Mouse (Mus musculus) liver, adult 2 months (tissue): ENCODE data around the gene Tdrd12. TPM values are rescaled to one million over a fixed set of nuclear protein-coding genes. Genes with fewer than 3 reads are reported as not detected.

Experiments
- DNase-seq: peaks from one replicate; pipeline ENCODE4 v3.0.0-alpha.2; 2011; ENCODE audit warnings: low read depth, low spot score; ENCODE audit errors: extremely low read depth
- H3K27ac ChIP-seq: fragments of 200-500 bp; replicated peaks from 2 replicates; pipeline ENCODE4 v1.5.1; 2012; ENCODE audit warnings: low read depth, mild to moderate bottlenecking, control low read depth, inconsistent platforms, low read length; ENCODE audit not compliant: insufficient read depth
- H3K27me3 ChIP-seq: fragments of 200-500 bp; 2 replicates; pipeline ENCODE4 v1.6.1; 2012; ENCODE audit warnings: mild to moderate bottlenecking, moderate library complexity, low read length, inconsistent platforms; ENCODE audit not compliant: control insufficient read depth, insufficient read depth
- H3K36me3 ChIP-seq: fragments of 200-500 bp; 2 replicates; pipeline ENCODE4 v1.6.1; 2012; ENCODE audit warnings: low read length, inconsistent platforms; ENCODE audit not compliant: control insufficient read depth, insufficient read depth
- H3K4me1 ChIP-seq: fragments of 200-500 bp; 2 replicates; pipeline ENCODE4 v1.6.1; 2011; ENCODE audit warnings: low read length; ENCODE audit not compliant: control insufficient read depth, insufficient read depth
- H3K4me3 ChIP-seq: fragments of 200-500 bp; 2 replicates; pipeline ENCODE4 v1.5.1; 2011; ENCODE audit warnings: low read depth, mild to moderate bottlenecking, control low read depth, low read length, moderate library complexity; ENCODE audit not compliant: insufficient read depth
- H3K79me2 ChIP-seq: fragments of 200-500 bp; 2 replicates; pipeline ENCODE4 v1.6.1; 2012; ENCODE audit warnings: inconsistent platforms, mild to moderate bottlenecking, low read length, moderate library complexity; ENCODE audit not compliant: control insufficient read depth, insufficient read depth
- H3K9ac ChIP-seq: fragments of 200-500 bp; 2 replicates; pipeline ENCODE4 v1.6.1; 2012; ENCODE audit warnings: low read depth, mild to moderate bottlenecking, control low read depth, inconsistent platforms, low read length
- CTCF ChIP-seq: fragments of 200-500 bp; IDR thresholded peaks from 2 replicates; pipeline ENCODE4 v1.5.1; 2011; ENCODE audit warnings: low read depth, low read length, control low read depth
- POLR2A ChIP-seq: fragments of 200-500 bp; IDR thresholded peaks from 2 replicates; pipeline ENCODE4 v1.6.1; 2011; ENCODE audit warnings: low read length, control low read depth; ENCODE audit not compliant: insufficient read depth; ENCODE audit errors: extremely low read depth
- WGBS: fragments of 180-500 bp; shearing (Covaris S2); methylation state at CpG from one replicate; pipeline ENCODE4 v1.1.7; 2018; 5-methylcytosine and 5-hydroxymethylcytosine counted together
- polyA plus RNA-seq: library from polyadenylated mRNA; depleted of rRNA; stranded (reverse); fragments of >200 nt; gene quantifications from 2 replicates; pipeline ENCODE4 v1.2.3, GENCODE M21; 2012; rRNA removed
- total RNA-seq: library from RNA; depleted of rRNA; stranded (reverse); fragments of >200 nt; gene quantifications from 2 replicates; pipeline ENCODE4 v1.2.3, GENCODE M21; 2014; rRNA removed

The Tdrd12 gene
- total and polyA plus RNA-seq, 2 experiments, result not detected

- no peak overlapping the region for H3K9ac ChIP-seq
- peak; percentile 5 for DNase-seq
- H3K4me1 ChIP-seq, result no peaks in the 10 kb centered on the region; the same call in 1 of the 2 replicates
- no peak overlapping the region for H3K27ac ChIP-seq
- TF ChIP-seq CTCF (no peak), POLR2A (no peak)
- no peaks in the 10 kb centered on the region for H3K27me3 ChIP-seq
- WGBS, result 27% methylated on average over 4 of the region's 4 CpGs
- no peak overlapping the region for H3K4me3 ChIP-seq
- no peaks in the 10 kb centered on the region for H3K36me3 ChIP-seq
- H3K79me2 ChIP-seq, result no peaks in the 10 kb centered on the region
Observed at GRCm38 (mm10) chr7:35447501-35447900, 90.0 kb downstream of the Tdrd12 start.

- Histone ChIP-seq H3K79me2 (no peaks in the 10 kb centered on the region), H3K36me3 (peaks cover 3% of the 10 kb centered on the region; the same call in 1 of the 2 replicates), H3K27ac (no peak overlapping the region), H3K4me3 (no peak overlapping the region), H3K4me1 (no peaks in the 10 kb centered on the region), H3K27me3 (no peaks in the 10 kb centered on the region), H3K9ac (no peak overlapping the region)
- TF ChIP-seq POLR2A (no peak), CTCF (no peak)
- 93% methylated on average over 9 of the region's 9 CpGs for WGBS
- DNase-seq, result no peak
Observed at GRCm38 (mm10) chr7:35435266-35435665, 102.3 kb downstream of the Tdrd12 start.

- Histone ChIP-seq H3K27ac (no peak overlapping the region), H3K36me3 (peaks cover 5% of the 10 kb centered on the region; the same call in 1 of the 2 replicates), H3K27me3 (no peaks in the 10 kb centered on the region), H3K4me3 (no peak overlapping the region), H3K9ac (no peak overlapping the region), H3K4me1 (no peaks in the 10 kb centered on the region), H3K79me2 (no peaks in the 10 kb centered on the region)
- no peak for DNase-seq
- TF ChIP-seq CTCF, result no peak
- 93% methylated on average over 10 of the region's 10 CpGs for WGBS
Observed at GRCm38 (mm10) chr7:35428146-35428545, 109.4 kb downstream of the Tdrd12 start.

- Histone ChIP-seq H3K27me3 (no peaks in the 10 kb centered on the region), H3K36me3 (peaks cover 12% of the 10 kb centered on the region; the same call in 1 of the 2 replicates), H3K27ac (no peak overlapping the region), H3K4me1 (no peaks in the 10 kb centered on the region), H3K79me2 (no peaks in the 10 kb centered on the region), H3K9ac (no peak overlapping the region), H3K4me3 (no peak overlapping the region)
- WGBS, result 91% methylated on average over 10 of the region's 10 CpGs
- TF ChIP-seq POLR2A (no peak), CTCF (no peak)
- no peak for DNase-seq
Observed at GRCm38 (mm10) chr7:35423071-35423470, 114.5 kb downstream of the Tdrd12 start.

Other genes with a start within 250 kb of the Tdrd12 start
- 4.1 and 5.3 TPM in 2 replicates for gene Gpatch1, start 219.3 kb downstream of the Tdrd12 start, total RNA-seq
- gene Gpatch1, start 219.3 kb downstream of the Tdrd12 start, polyA plus RNA-seq, result 1.9 and 2.5 TPM in 2 replicates
- 14.0 and 18.5 TPM in 2 replicates for gene Rhpn2, start 203.6 kb downstream of the Tdrd12 start, total RNA-seq
- 6.8 and 6.9 TPM in 2 replicates for gene Rhpn2, start 203.6 kb downstream of the Tdrd12 start, polyA plus RNA-seq
- gene Faap24, start 140.9 kb downstream of the Tdrd12 start, total RNA-seq, result 0.81 and 1.0 TPM in 2 replicates
- gene Faap24, start 140.9 kb downstream of the Tdrd12 start, polyA plus RNA-seq, result 1.8 and 2.1 TPM in 2 replicates
- gene Cep89, start 140.7 kb downstream of the Tdrd12 start, total RNA-seq, result 3.2 TPM in 2 replicates
- gene Cep89, start 140.7 kb downstream of the Tdrd12 start, polyA plus RNA-seq, result 3.3 and 5.0 TPM in 2 replicates
- not detected in 2 replicates for gene Slc7a9, start 88.9 kb downstream of the Tdrd12 start, total RNA-seq
- gene Slc7a9, start 88.9 kb downstream of the Tdrd12 start, polyA plus RNA-seq, result 0.06 TPM in 1 of 2 replicates, not detected in the other
- 52.3 and 66.0 TPM in 2 replicates for gene Nudt19, start 18.6 kb upstream of the Tdrd12 start, total RNA-seq
- gene Nudt19, start 18.6 kb upstream of the Tdrd12 start, polyA plus RNA-seq, result 42.7 and 51.1 TPM in 2 replicates
- gene Rgs9bp, start 47.8 kb upstream of the Tdrd12 start, total RNA-seq, result under 0.01 TPM in 2 replicates
- gene Rgs9bp, start 47.8 kb upstream of the Tdrd12 start, polyA plus RNA-seq, result not detected in 2 replicates
- 15.5 and 19.7 TPM in 2 replicates for gene Ankrd27, start 48.5 kb upstream of the Tdrd12 start, total RNA-seq
- gene Ankrd27, start 48.5 kb upstream of the Tdrd12 start, polyA plus RNA-seq, result 12.9 and 14.6 TPM in 2 replicates
- 59.7 and 71.0 TPM in 2 replicates for gene Pdcd5, start 109.8 kb upstream of the Tdrd12 start, total RNA-seq
- 61.2 and 61.5 TPM in 2 replicates for gene Pdcd5, start 109.8 kb upstream of the Tdrd12 start, polyA plus RNA-seq
- 3.8 and 3.9 TPM in 2 replicates for gene Dpy19l3, start 216.7 kb upstream of the Tdrd12 start, total RNA-seq
- gene Dpy19l3, start 216.7 kb upstream of the Tdrd12 start, polyA plus RNA-seq, result 1.5 and 2.4 TPM in 2 replicates